Mouse (Mus musculus) adipocyte (in vitro differentiated cells): ENCODE measurements at regions not wholly inside any gene's neighbourhood (a gene's known extent, or its start where the extent isn't known, plus 50 kb on each side); places are given as distances from the start of the nearest gene placed in this dataset.

Experiments
- DNase-seq: peaks from one replicate; pipeline ENCODE4 v3.0.0-alpha.2; 2016; ENCODE audit warnings: low spot score

DNA sequence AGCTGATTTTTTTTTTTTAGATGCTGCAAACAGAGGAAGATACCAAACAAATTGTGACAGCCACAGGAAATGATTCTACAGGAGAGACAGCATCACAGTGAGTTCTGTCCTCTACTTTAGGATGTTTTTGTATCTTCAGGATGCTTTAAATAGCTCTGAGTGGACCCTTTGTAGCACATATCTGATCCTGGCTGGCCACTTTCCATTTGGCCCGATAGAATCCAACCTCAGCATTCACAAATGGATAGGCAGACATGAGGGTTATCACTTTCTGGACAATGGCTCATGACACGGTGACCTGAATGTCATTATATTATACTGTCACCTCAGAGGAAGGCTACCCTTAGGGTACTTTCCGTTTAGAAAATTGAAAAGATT is 379.3 kb downstream of the Gm10295 start:
- DNase-seq = no peak

DNA sequence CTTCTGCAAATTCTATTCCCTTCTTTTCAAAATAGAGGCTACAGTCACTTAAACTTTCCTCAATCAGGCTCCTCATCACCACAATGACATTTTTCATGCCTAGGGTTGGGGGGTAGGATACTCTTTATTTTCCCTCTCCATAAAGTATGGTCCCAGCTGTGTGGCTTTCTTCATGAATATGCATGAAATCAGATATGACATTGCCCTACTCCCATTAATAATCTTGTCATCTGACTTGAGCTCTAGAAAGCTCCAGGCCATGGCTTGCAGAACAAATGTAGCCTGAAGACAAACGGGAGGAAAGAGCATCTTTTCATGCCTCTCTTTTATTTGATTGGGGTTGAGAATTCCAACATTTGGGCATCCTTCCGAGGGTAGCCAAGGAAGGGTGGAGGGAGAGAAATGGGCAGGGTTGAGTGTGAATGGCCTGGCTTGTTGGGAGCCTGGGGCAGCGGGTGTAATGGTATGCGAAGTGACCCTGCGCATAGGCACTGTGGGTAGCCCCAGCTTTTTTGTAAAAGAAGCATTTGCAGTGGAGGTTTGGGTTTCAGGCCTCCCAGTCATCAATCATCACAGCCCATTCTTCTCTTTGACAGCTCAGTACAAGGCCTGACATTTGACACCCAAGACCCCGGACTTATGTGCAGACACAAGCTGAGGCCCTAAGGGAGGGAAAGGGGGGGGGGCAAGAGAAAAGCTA is 379.8 kb downstream of the Gm10295 start:
- no peak for DNase-seq

DNA sequence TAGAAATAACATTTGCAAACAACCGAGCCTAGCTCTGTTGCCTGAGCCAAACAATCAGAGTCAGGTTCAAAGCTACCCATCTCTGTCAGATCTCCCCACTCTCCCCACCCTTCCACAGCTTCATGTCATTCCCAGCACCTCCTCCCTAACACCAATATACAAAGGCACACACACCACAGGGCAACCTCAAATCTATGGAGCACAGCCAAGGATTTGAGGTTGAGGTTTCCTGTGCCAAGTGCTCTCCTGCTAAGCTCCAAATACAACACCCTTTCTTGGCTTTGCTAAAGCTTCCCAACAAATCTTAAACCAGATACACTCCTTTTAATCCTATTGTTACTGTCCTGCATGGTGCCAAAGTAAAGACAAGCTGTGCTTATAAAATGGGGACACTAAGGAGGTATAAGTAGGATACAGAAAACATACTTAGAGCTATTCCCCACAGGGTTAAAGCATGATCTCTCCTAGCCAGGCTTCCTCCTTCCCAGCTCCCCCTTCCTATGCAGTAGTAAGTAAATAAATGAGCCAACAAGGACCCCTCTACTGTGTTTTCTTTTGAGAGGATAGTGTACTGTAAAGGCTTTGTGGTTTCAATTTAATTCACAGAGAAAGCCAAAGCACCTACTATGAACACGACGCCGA is 398.8 kb downstream of the Gm10295 start:
- peak; percentile 8 for DNase-seq

DNA sequence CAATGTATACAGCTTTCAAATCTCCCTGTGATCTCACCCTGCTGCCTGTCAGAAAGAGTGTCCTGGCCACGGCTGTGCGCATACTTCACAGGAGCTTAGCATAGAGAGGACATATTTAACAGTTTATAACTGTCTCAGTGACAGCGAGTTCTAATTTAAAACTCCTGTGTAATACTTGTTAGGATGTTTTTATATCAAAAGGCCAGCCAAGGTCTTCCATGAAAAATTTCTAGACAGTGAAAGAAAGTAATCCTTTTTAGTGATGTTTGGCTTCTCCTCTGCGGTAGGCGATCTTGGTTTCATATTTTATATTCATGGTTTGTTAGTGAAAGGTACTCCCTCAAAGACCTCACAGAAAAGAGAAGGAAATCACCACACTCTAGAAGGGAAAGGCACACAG is 403.0 kb downstream of the Gm10295 start:
- no peak for DNase-seq

DNA sequence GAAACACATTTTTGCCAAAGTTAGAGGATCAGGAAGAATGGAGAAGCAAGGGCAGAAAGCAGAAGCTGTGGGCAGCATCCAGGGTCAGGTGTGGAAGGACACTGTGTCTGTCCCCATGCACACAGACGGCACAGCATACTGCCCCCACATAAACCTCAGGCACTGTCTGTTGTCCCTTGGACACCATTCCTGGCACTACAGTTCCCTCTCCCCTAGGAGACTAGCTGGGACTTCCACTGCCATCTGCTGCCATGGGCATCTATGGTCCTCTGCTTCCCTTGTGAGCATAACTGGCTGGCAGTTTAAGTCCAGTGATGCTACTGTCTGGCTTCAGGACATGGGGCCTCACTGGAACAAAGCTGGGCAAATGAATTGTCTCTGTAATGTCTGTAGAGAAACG is 405.0 kb downstream of the Gm10295 start:
- DNase-seq = no peak

DNA sequence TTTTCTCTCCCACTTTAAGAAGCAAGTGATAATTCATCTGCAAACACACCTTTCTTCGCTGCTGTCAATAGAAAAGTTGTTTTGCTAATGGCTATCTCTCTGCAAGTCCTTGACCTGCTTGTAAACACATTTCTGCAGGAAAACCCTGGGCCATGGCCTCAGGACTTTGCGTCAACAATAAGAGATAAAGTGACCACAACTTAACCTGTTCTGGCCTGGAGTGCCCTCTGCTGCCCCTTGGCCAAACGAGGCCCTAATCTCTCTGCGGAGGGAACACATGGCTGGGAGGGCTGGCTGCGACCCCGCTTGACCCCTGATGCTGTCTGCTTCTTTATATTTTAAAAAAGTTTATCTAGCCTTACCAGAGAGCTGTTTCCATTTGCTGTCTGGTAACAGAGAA is 420.4 kb downstream of the Gm10295 start:
- peak; percentile 4 for DNase-seq

DNA sequence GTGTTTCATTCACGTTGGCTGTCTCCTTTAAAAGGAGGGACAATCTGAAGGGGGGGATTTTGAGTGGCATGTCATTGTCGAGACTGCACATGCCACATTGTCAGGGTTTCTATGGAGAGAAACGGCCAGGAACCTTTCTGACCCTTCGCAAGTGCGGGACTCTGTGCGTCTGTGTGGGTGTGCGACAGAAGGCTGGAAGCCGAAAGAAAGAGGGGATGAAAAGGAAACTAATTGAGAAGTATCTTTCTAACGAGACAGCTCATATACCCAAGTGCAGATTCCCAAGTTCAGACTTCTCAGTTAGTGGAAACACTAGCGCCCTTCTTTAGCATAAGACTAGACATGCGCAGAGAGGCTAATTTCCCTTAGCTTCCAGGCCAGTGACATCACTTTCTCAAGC is 421.4 kb downstream of the Gm10295 start:
- DNase-seq = no peak

DNA sequence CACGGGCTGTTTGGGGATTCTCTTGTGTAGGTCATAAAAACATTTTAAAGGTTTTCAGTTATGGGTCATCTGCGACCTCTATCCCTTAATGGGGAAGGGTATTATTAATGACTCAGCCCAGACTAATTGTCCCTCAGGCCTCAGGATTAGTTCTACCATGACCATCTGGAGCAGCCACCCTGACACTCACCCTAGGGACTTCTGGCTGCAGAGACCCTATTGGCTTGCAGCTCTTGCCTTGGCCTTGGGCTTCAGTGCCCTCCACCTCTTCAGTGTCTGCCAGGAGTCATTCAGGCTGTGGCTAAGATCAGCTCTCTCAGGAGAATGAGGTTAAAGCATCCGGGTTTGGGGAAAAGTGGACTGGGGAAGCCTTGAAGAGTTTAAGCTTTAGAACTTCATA is 423.3 kb downstream of the Gm10295 start:
- DNase-seq = no peak

DNA sequence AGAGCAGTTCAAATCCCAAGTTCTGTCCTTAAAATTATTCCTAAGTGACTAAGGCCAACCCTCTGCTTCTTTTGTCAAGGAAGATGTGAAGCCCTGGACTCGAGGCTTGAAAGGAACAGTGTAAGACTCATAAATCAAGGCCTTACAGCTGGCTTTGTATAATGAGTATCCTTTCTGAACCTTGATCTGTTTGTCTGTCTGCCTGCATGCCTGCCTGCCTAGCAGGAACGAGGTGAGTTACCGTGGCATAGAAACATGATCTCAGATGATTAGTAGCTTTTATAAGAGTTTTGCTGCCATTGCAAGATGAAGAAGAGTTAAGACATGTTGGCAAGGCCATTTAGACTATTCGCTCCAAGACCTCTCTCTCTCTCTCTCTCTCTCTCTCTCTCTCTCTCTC is 434.3 kb downstream of the Gm10295 start:
- no peak for DNase-seq

DNA sequence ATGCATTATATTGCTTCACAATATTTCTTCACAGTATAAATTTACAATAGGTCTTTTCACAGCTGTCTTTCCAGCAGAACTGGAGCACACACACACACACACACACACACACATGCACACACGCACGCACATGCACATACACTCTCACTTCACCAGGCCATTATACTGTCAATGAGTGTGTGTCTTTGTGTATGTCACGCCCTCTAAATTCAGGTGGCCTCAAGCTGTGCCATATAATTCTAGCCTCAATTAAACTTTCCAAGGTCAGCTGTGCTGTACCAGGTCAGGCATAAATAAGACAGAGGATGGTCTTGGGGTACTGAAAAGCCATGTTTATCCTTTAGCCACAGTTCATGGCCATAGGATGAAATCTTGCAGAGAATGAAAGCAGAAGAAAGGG is 442.4 kb downstream of the Gm10295 start:
- no peak for DNase-seq

DNA sequence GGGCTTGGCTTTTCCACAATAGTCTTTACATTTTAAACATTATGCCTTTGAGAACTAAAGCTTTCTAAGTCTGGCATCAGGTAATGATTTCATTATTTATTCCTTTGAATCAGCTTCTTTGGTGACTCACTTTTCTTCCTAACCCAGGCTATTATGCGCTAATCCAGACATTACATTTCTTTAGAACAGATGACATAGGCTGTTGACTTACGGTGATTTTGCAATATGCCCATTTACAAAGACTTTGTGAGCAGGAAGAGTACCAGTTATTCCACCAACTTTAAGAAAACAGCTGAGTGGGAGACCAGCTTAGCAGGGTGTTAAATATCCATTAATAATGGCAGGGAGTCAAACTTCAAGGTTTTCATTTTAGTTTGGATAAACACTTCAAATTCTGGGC is 459.6 kb downstream of the Gm10295 start:
- DNase-seq = no peak

DNA sequence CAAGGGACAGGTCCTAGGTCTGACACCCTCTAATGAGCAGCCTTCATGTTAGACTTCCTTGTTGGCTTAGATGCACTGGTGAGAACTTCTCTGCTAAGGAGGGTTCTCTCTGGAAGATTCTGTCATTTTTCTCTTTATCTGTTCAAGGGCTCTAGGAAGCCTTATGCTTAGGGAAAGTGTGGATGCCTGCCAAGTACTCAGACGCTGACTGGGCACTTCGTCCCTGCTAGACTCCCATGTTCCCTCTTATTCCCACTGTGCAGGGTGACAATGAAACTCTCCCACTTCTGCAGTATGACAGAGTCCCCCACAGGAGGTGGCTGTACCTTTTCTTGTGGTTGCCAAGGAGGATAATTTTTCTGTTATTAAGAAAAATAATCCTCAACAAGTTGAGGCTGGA is 470.8 kb downstream of the Gm10295 start:
- DNase-seq = no peak

DNA sequence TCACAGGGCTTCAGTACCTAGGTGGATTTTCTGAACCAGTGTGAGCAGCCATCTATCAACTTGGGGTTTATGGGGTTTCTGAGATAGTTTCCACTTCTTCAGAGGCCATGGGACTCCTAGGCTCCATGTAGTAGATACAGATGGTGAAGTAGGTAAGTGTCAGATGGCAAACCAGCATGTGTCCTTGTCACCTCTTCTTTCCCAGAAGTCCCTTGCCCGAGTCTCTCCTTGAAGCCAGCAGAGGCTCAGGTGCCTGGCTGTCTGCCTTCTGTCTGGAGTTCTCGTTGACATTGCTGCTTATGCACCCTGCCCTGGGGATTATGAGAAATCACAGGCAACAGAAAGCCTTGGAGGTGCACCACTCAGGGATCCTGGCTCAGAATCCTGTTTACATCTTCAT is 476.9 kb downstream of the Gm10295 start:
- no peak for DNase-seq

DNA sequence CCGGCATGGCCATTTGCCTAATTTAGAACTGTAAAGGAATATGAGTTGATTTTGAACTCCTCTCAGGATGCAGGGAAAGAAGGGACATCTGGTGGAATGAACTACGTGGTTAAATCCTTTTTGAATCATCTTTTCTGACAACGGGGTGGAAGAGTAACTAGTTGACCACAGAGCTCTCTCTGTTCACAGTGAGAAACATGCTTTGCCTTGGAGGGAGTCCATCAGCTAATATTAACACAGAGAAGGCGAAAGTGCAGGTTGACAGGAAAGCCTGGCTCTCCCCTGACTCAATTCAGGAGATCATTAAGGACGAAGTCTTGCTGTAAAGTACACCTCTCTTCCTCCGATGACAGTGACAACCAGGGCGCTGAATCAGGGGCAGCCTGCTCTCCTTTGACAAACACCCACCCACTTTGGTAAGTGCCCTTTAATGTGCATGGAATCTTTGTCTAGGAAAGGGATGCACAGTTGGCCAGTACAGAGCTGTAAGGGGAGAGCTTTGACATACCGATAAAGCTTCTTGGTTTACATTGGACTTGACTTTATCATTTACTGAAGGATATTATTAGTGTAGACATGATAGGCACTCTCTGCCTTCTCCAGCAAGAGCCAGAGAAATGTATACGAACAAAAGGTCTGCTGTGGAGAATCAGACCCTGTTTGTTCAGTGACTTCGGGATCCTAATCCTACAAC is 480.3 kb downstream of the Gm10295 start:
- DNase-seq = no peak

DNA sequence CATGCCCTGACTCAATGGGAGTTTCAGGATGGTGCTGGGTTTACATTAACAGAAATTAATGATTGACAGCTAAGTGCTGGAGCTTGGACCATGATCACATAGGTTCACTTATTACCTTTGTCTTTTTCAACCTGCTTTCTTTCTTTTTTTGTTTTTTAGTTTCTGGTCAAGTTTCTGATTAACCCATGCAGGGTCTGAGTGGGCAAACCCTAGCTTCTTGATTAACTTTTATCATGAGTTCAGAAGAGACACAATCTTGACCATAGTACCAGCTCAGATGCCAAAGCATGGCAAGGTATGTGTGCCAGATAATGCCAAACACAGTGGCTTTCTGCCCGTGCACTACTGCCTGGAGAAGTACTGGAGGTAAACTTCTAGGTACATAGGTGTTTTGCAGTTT is 482.2 kb downstream of the Gm10295 start:
- no peak for DNase-seq

DNA sequence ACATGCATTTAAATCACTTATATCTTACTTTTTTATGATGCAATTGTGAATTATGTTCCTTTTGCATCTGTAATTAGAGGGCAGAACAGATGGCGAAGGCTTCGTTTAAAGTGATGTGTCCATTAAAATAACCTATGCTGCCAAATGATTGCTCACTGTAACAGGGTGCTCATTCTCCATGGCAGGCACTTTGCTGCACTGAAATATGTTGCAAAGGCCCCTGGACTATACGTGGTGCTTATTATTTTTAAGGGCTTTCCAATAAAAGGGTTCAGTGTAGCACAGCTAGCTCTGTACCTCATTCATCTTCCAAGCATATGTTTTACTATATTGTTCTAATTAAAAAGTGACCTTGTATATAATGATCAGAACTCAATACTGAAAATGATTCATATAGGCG is 491.3 kb downstream of the Gm10295 start:
- no peak for DNase-seq

DNA sequence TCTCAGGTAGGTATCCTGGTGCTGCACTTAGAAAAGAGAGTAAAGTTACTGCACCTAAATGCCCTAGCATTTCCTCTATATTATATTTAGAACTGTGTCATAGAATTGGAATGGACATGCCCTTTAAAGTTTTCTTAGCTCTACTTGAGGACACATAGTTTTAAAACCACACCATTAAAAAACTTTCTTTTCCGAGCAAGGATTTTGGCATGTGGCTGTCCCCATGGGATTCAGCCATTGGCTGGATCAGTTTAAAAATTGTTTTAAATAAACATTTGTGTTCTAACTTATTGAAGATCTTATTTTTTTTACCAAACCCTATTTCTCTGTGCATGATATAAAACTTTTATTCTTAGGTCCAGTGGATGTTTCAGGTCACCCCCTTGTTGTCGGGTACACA is 484.2 kb upstream of the Nr2f2 start:
- DNase-seq = peak; percentile 57

DNA sequence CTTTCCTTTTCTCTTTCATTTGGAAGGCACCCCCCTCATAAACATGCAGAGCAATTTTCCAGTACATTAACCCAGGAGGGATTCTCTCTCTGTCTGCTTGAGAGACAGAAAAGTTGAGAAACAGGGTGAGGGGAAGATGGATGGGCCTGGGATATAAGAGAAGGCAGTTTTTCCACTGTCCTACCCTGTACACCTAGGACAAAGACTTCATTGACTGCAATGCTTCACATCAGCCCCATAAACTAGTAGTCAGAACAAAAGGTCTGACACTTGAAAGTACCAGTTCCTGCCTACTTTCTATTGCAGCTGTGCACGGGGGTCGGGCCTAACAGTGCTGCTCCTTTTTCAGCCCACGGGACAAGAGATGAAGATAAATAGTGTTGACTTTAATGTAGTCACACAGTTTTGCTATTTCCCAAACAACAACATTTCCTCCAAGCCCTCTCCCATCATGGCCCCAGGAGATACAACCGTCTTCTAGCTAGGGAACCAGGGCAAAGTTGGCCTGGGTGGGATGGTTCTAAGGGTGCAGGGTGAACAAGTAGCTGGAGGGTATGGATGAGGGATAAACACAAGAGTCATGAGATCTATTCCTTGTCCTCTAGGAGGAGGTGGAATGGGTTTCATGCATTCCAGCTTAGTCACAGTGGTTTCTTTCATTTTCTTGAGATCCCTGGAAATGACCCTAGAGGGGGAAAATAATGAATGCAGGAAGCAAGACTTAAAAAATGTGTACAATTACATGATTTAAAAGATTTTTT is 481.7 kb upstream of the Nr2f2 start:
- no peak for DNase-seq

DNA sequence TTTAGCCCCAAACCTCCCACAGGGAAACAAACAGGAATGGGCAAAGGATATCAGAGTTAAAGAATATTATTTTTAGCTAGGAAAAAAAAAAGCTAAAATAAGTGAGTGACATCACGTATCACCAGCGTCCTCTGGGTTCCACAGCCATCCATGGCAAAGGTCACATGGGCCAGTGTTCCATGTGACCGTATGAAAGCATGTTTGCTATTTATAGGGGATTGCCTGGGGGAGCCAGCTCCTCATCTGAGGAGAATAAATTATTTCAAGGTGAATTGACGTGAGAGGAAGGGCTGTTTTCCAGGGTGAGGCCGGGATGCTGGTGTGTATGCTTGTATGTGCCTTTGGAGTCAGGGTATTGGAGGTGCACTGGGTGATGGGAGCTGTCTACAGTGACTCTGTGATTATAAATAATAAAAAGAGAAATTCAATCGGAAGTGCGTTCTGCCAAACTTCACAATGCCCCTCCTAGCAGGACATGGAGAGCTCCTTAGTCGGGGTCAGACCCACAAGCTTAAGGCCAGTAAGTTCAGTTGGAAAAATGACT is 481.0 kb upstream of the Nr2f2 start:
- DNase-seq = no peak

DNA sequence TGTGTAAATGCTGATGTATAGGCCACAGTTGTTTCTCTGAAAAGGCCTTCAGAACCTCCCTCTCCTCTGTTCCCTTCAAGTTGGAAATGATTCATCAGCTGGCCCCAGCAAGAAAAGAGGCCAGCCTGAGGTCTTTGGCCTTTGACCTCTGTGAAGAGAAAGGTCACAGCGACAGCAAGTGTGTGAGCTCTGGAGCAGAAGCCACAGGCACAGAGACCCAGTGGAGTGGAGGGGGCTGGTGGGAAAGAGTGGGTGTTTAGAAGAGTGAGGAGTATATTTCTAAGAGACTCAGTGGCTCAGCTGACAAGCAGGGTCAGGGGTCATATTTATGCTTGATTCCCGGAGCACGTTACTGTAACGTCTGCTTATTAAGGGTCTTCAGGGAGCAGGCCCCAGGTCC is 479.5 kb upstream of the Nr2f2 start:
- no peak for DNase-seq

DNA sequence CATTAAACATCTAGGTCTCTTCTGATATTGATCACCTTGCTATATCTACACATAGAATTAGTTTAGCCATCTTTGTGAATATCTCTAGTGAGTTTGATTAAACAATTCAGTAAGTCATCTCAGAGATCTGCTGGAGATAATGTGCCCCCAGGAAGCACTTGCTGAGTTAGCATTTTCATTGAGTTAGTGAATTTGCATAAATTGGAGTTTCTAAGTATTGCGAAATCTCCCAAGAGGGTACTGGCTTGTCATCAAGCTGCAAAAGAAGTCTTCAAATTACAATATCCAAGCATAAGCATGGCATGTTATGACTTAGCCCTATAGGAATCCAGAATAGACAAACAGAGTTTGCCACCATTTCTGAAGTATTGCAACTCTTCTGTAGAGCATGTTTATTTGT is 473.6 kb upstream of the Nr2f2 start:
- DNase-seq = no peak

DNA sequence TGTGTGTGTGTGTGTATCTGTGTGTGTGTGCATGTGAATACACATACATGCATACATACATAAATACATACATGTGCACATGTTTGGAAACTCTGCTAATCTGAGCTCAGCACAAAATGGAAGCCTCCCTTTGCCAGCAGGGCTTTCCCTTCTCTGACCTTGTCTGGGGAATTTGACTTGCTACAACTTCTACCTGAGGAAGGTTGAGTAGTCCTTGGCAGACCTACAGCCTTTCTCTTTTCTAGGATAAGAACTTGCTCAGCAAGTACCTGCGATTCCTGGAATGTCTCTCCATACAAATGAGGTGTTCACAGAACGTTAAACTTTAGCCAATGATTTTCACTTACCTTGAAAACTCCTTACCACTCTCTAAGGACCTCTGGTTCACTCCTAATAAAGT is 472.7 kb upstream of the Nr2f2 start:
- DNase-seq = no peak
